Mouse (Mus musculus): ENCODE results near the gene Hdac6. TPM values are rescaled to one million over a fixed set of nuclear protein-coding genes. Genes with fewer than 3 reads are reported as not detected.

Gene Hdac6
- 11.5 and 13.5 TPM in 2 replicates for total RNA-seq (2014; fragmentation: Nextera tagmentation)
- 7.5 and 8.0 TPM in 2 replicates for total RNA-seq (2017)

- peak; percentile 13 for ATAC-seq (replicated peaks; ENCODE audit: poor library complexity, severe bottlenecking)
Observed at GRCm38 (mm10) chrX:7947108-7947899, at the start of gene Hdac6. TSS of gene Hdac6 (minus strand) at chrX:7947889.

DNA sequence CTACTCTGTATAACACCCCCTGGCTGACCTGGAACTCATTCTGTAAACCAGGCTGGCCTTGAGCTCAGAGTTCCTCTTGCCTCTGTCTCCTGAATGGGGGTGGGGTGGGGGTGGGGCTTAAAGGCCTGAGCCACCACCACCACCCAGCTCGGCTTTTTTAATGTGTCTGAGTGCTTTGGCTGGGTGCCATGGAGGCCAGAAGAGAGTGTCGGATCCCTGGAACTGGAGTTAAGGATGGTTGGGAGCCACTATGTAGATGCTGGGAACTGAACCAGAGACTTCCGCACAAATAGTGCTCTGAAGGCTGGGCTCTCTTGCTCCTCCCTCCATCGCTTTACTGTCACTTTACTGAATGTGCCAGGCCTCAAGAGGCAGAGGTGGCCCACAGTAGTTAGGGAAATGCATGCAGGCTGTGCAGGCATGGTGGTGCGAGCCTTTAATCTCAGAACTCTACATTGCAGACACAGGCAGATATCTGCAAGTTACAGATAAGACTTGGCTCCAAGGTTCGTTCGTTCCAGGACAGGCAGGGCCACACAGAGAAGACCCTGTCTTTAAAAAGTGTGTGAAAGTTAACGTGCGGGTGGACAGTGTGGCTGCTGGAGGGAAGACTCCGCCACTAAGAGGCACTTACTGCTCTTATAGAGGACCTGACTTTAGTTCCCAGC, 45.5 kb upstream of the Hdac6 start:
- ATAC-seq (replicated peaks; ENCODE audit: poor library complexity, severe bottlenecking) = no peak

GRCm38 (mm10) chrX:7992379-7993067, 44.8 kb upstream of the Hdac6 start:
- ATAC-seq (replicated peaks; ENCODE audit: poor library complexity, severe bottlenecking) = no peak

DNA sequence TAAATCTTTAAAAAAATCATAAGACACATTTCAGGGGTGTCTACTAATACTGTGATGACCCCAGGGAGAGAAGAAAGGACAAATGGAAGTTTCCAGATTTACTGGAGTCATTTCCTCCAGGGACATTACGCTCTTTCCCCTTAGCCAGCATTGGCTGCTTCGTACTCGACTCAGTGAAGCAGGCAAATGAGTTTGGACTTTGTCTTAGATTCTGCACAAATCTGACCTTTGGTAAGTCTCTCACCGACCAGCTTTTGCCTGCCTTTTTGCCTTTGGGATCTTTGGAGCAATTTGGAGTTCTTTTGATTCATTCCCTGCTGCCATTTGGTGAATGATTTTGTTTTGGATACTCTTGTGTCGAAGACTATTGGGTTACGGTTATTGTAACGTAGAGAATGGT, 33.7 kb upstream of the Hdac6 start:
- no peak for ATAC-seq (replicated peaks; ENCODE audit: poor library complexity, severe bottlenecking)

GRCm38 (mm10) chrX:7977892-7978291, 30.2 kb upstream of the Hdac6 start, which contains the start of gene Gata1:
TSS of gene Gata1 (minus strand) at chrX:7978071.
- ATAC-seq (replicated peaks; ENCODE audit: poor library complexity, severe bottlenecking) = no peak

GRCm38 (mm10) chrX:7971292-7971691, 23.6 kb upstream of the Hdac6 start:
- no peak; the same call in 1 of the 2 replicates for ATAC-seq (replicated peaks; ENCODE audit: poor library complexity, severe bottlenecking)

DNA sequence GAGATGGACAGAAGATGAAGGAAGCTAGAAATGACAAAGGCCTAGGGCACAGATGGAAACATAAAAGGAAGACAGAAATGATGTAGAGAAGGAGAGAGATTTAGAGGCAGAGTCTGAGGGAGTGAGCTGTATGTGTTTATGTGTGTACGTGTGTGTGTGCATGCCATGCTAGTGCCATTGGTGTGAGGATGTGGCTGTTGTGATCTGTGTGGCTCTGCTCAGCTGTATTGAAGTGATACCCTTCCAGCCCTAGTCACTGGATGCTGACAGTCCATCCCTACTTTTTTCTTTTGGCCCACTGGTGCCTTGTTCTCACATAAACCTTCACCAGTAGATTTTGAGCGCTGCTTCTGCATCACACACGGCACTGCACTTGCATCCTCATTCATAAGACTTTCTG, 21.2 kb upstream of the Hdac6 start:
- ATAC-seq (replicated peaks; ENCODE audit: poor library complexity, severe bottlenecking) = no peak

GRCm38 (mm10) chrX:7968226-7968625, 20.5 kb upstream of the Hdac6 start:
- ATAC-seq (replicated peaks; ENCODE audit: poor library complexity, severe bottlenecking) = no peak

GRCm38 (mm10) chrX:7967596-7968201, 20.0 kb upstream of the Hdac6 start:
- ATAC-seq (replicated peaks; ENCODE audit: poor library complexity, severe bottlenecking) = no peak

DNA sequence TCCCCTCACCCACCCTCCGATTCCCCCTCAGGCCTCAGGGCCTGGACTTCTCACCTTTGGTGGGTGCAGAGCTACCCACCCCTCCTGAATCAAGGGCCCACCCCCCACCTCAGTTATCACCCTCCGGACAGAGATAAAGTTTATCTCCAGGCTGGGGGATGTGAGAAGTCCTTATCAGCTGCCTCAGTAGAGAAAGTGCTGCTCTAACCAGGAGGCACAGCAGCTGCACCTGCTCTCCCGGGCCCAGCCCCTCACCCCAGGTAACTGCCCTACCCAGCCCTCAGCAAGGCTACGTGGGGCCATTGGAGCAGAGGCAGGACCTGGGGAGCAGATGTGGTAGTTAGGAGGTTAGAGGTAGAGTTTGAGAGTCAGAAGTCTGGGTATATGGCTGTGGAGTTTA, 18.5 kb upstream of the Hdac6 start:
- ATAC-seq (replicated peaks; ENCODE audit: poor library complexity, severe bottlenecking) = no peak

- peak; percentile 86 for ATAC-seq (replicated peaks; ENCODE audit: poor library complexity, severe bottlenecking)
Observed at GRCm38 (mm10) chrX:7963829-7964626, 16.3 kb upstream of the Hdac6 start.

GRCm38 (mm10) chrX:7958868-7959267, 11.2 kb upstream of the Hdac6 start:
- no peak for ATAC-seq (replicated peaks; ENCODE audit: poor library complexity, severe bottlenecking)

GRCm38 (mm10) chrX:7950091-7950490, 2.4 kb upstream of the Hdac6 start:
- ATAC-seq (replicated peaks; ENCODE audit: poor library complexity, severe bottlenecking) = no peak

- ATAC-seq (replicated peaks; ENCODE audit: poor library complexity, severe bottlenecking) = peak; percentile 99
Observed at GRCm38 (mm10) chrX:7947900-7948492, 307 bp upstream of the Hdac6 start.

- ATAC-seq (replicated peaks; ENCODE audit: poor library complexity, severe bottlenecking) = no peak
Observed at GRCm38 (mm10) chrX:7945618-7946017, 2.1 kb downstream of the Hdac6 start.

DNA sequence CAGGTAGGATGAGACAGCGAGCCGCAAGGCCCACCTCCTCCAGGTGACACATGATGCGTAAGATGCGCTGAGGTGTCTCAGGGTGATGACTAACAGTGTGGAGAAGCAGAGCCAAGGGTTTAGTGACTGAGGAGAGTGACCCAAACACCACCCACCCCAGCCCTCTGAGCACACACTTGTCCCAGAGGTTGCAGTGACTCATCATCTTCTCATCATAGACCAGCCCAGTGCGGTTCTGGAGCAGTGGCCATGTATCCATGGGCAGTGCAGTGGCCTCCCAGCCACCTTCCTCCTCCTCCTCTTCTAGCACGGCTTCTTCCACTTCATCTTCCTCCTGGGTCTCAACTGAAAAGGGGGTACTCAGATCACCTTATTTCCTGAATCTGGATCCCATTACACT, 10.0 kb downstream of the Hdac6 start:
- ATAC-seq (replicated peaks; ENCODE audit: poor library complexity, severe bottlenecking) = no peak

DNA sequence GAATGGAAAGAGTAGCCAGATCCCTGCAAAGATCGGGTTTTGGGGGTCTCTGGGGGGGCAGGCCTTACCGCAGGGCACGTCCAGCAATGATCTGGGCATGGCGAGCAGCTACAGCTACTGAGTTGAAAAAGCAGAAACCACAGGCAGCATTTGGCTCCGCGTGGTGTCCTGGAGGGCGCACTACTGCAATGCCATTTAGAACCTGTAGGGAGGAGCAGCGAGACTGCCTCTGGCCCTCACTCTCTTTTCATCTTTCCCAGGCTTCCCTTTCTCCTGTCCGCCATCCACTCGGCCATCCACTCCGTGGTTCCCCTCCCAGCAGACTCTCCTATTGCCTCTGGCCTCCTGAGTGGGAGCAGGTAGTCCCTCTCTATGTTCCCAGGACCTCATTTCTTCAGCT, 10.8 kb downstream of the Hdac6 start:
- peak; percentile 61; the same call in 1 of the 2 replicates for ATAC-seq (replicated peaks; ENCODE audit: poor library complexity, severe bottlenecking)

- no peak for ATAC-seq (replicated peaks; ENCODE audit: poor library complexity, severe bottlenecking)
Observed at GRCm38 (mm10) chrX:7928270-7928790, 19.4 kb downstream of the Hdac6 start, which contains the start of gene Eras. TSS of gene Eras (minus strand) at chrX:7928607.

DNA sequence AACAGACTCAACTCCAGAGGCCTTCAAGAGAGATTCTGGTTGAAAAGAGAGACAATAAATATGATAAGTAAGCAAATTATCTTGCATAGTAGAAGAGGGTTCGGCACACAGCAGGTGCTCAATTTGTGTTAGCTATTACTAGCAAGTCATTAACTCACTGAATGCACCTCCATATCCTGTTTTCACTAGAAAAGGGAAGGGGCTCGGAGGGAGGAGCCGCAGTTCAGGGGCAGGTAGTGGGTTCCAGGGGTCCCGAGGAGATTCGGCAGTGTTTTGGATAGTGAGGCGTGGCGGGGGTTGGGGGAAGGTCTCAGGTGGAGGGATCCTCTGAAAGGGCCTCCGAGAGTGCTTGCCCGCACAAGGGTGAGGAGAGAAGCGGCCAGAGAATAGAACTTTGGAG, 20.6 kb downstream of the Hdac6 start:
- ATAC-seq (replicated peaks; ENCODE audit: poor library complexity, severe bottlenecking) = no peak

Data from granulocyte monocyte progenitor cell, adult 5-6 weeks (primary cell).